Mouse (Mus musculus) lung, adult 2 months (tissue): ENCODE measurements at regions not wholly inside any gene's neighbourhood (a gene's known extent, or its start where the extent isn't known, plus 50 kb on each side); places are given as distances from the start of the nearest gene placed in this dataset.

Source experiments
- CTCF ChIP-seq: fragments of 200-500 bp; IDR thresholded peaks from 2 replicates; pipeline ENCODE4 v1.5.1; 2011; ENCODE audit warnings: mild to moderate bottlenecking, low read length, control low read depth; ENCODE audit not compliant: insufficient read depth
- POLR2A ChIP-seq: fragments of 200-500 bp; IDR thresholded peaks from 2 replicates; pipeline ENCODE4 v1.6.1; 2011; ENCODE audit warnings: low read depth, mild to moderate bottlenecking, control low read depth, low read length, borderline replicate concordance; ENCODE audit errors: extremely low read depth

GRCm38 (mm10) chr8:127802136-127802535 lies 556.3 kb upstream of the Nrp1 start:
- TF ChIP-seq POLR2A (no peak), CTCF (no peak)
